13 mouse cellular contexts compared by ENCODE assay signal in genomic region chr12:51117436-51118020, GRCm38 (mm10).
DNase-seq lines count a peak whose midpoint lies in the region; ATAC-seq and TF ChIP-seq lines count a peak whose summit lies in the region.
"Had no signal": no experiment of that assay in that cellular context is flagged by ENCODE, and none has a peak within 500 bp of the region (broad histone marks: within the 10 kb centered on the region; RNA-seq: fewer than 3 reads in every experiment).

No protein-coding gene starts in this region.

- ATAC-seq in forebrain, embryonic 12.5 days (ENCODE audit: low FRiP score): peak; percentile 81; the same call in 1 of the 2 replicates
- peak; percentile 82 for ATAC-seq in neural tube, embryonic 13.5 days (ENCODE audit: low read depth)
- ATAC-seq: intestine, postnatal 0 days had no signal

- no peak for DNase-seq in forebrain, embryonic 10.5 days (ENCODE audit: extremely low spot score, low spot score)
- peak; percentile 46 to 59 for DNase-seq in kidney, adult 8-10 months
- DNase-seq in kidney, postnatal 4 days: no peak
- DNase-seq in neural tube, embryonic 10.5 days (ENCODE audit: extremely low spot score, low spot score): no peak
- no peak for DNase-seq in thymus, adult 2 months
- no peak for DNase-seq in yolk sac, embryonic 10.5 days (ENCODE audit: low spot score)
- DNase-seq: thymus, postnatal 14 days had no signal

- no peak overlapping the region for H3K4me2 ChIP-seq in forebrain, embryonic 12.5 days
- H3K4me2 ChIP-seq in neural tube, embryonic 13.5 days: no peak overlapping the region
- H3K4me2 ChIP-seq: embryonic facial prominence, embryonic 13.5 days; heart, embryonic 11.5 days; neural tube, embryonic 12.5 days had no signal

- no peaks in the 10 kb centered on the region for H3K36me3 ChIP-seq in forebrain, embryonic 12.5 days (replicated peaks)
- no peaks in the 10 kb centered on the region for H3K36me3 ChIP-seq in forebrain, embryonic 10.5 days (replicated peaks)
- no peaks in the 10 kb centered on the region for H3K36me3 ChIP-seq in neural tube, embryonic 13.5 days
- no peaks in the 10 kb centered on the region for H3K36me3 ChIP-seq in thymus, adult 2 months (ENCODE audit: control insufficient read depth, insufficient read depth, low read length)
- H3K36me3 ChIP-seq: embryonic facial prominence, embryonic 13.5 days; neural tube, embryonic 12.5 days had no signal

- no peak for TF ChIP-seq POLR2A in thymus, adult 2 months (IDR thresholded peaks at IDR 0.05; ENCODE audit: control insufficient read depth, extremely low read depth, insufficient read depth, low read length, poor library complexity)

- H3K4me3 ChIP-seq in forebrain, embryonic 12.5 days (replicated peaks): no peak overlapping the region
- H3K4me3 ChIP-seq in forebrain, embryonic 10.5 days: no peak overlapping the region
- no peak overlapping the region for H3K4me3 ChIP-seq in neural tube, embryonic 13.5 days
- no peak overlapping the region for H3K4me3 ChIP-seq in thymus, adult 2 months (ENCODE audit: control insufficient read depth, insufficient read depth, low read length)
- H3K4me3 ChIP-seq: embryonic facial prominence, embryonic 13.5 days; neural tube, embryonic 12.5 days had no signal

- H3K9me3 ChIP-seq in forebrain, embryonic 12.5 days: no peaks in the 10 kb centered on the region
- no peaks in the 10 kb centered on the region; the same call in 1 of the 2 replicates for H3K9me3 ChIP-seq in forebrain, embryonic 10.5 days
- no peaks in the 10 kb centered on the region for H3K9me3 ChIP-seq in neural tube, embryonic 13.5 days
- H3K9me3 ChIP-seq: embryonic facial prominence, embryonic 13.5 days; neural tube, embryonic 12.5 days had no signal

- no peak overlapping the region for H3K9ac ChIP-seq in forebrain, embryonic 12.5 days
- no peak overlapping the region for H3K9ac ChIP-seq in neural tube, embryonic 13.5 days
- H3K9ac ChIP-seq: embryonic facial prominence, embryonic 13.5 days; neural tube, embryonic 12.5 days had no signal

- no peaks in the 10 kb centered on the region for H3K4me1 ChIP-seq in forebrain, embryonic 12.5 days
- H3K4me1 ChIP-seq in forebrain, embryonic 10.5 days: no peaks in the 10 kb centered on the region
- H3K4me1 ChIP-seq in neural tube, embryonic 13.5 days (replicated peaks): no peaks in the 10 kb centered on the region
- H3K4me1 ChIP-seq in thymus, adult 2 months (replicated peaks; ENCODE audit: control insufficient read depth, insufficient read depth, low read length): no peaks in the 10 kb centered on the region
- H3K4me1 ChIP-seq: embryonic facial prominence, embryonic 13.5 days; neural tube, embryonic 12.5 days had no signal

- no peaks in the 10 kb centered on the region for H3K27me3 ChIP-seq in forebrain, embryonic 12.5 days
- no peaks in the 10 kb centered on the region for H3K27me3 ChIP-seq in forebrain, embryonic 10.5 days (ENCODE audit: poor library complexity, severe bottlenecking)
- no peaks in the 10 kb centered on the region for H3K27me3 ChIP-seq in neural tube, embryonic 13.5 days
- no peaks in the 10 kb centered on the region for H3K27me3 ChIP-seq in thymus, adult 2 months (ENCODE audit: control insufficient read depth, insufficient read depth, low read length)
- H3K27me3 ChIP-seq: embryonic facial prominence, embryonic 13.5 days; neural tube, embryonic 12.5 days had no signal

- H3K27ac ChIP-seq in forebrain, embryonic 12.5 days: peak overlapping the region; percentile 67
- H3K27ac ChIP-seq in forebrain, embryonic 10.5 days: no peak overlapping the region
- no peak overlapping the region for H3K27ac ChIP-seq in neural tube, embryonic 13.5 days (replicated peaks)
- H3K27ac ChIP-seq in thymus, adult 2 months (ENCODE audit: control insufficient read depth, insufficient read depth, low read length): no peak overlapping the region
- H3K27ac ChIP-seq: embryonic facial prominence, embryonic 13.5 days; neural tube, embryonic 12.5 days had no signal

- no peak for TF ChIP-seq CTCF in thymus, adult 2 months (IDR thresholded peaks at IDR 0.05; ENCODE audit: borderline replicate concordance, control insufficient read depth, extremely low read depth, insufficient read depth, low read length, poor library complexity)

- WGBS in forebrain, embryonic 12.5 days: 67% methylated on average over 8 of the region's 8 CpGs
- WGBS in forebrain, embryonic 10.5 days: 83% methylated on average over 8 of the region's 8 CpGs
- 71% methylated on average over 8 of the region's 8 CpGs for WGBS in neural tube, embryonic 13.5 days
- 88% methylated on average over 8 of the region's 8 CpGs for WGBS in thymus, adult 2 months

Comparison
In these comparisons a context has a peak if more than half of its experiments do, and no peak if none do; other contexts are left out.
1. DNase-seq: peak in kidney, adult 8-10 months (2 of 2); none in forebrain, embryonic 10.5 days (single experiment), kidney, postnatal 4 days (0 of 2), neural tube, embryonic 10.5 days (single experiment), thymus, adult 2 months (single experiment) and yolk sac, embryonic 10.5 days (single experiment).